Mouse (Mus musculus): Measurements from ENCODE around the gene Ranbp9. TPM values are rescaled to one million over a fixed set of nuclear protein-coding genes. Genes with fewer than 3 reads are reported as not detected.

Ranbp9 gene
- polyA plus RNA-seq, 1 experiment from 2014 or later = 11.9 TPM

DNA sequence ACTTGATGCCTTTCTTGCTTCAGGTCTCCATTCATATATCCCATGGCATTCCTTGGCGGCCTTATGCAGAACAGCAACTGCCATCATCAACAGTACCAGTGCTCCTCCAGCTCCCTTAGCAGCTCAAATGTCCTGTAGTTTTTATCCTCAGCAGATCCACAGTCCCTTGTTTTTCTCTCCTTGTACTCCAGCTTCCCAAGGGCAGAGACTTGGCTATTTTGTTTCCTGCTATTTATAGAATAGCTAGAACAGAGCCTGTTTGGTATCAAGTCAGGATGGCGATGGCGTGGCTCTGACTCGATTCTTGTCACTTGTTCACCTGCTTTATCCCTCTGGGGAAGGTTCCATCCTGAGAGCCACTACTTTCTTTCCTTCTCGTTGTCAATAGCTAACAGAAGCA, 40.9 kb upstream of the Ranbp9 start:
- WGBS = 87% methylated on average over 5 of the region's 5 CpGs
- Histone ChIP-seq H3K27me3 (ENCODE audit: insufficient read depth, low read length) (no peaks in the 10 kb centered on the region), H3K27ac (ENCODE audit: low read depth) (no peak overlapping the region), H3K9ac (no peak overlapping the region), H3K4me2 (no peak overlapping the region), H3K4me1 (ENCODE audit: insufficient read depth) (peaks cover 19% of the 10 kb centered on the region), H3K36me3 (ENCODE audit: insufficient read depth) (no peaks in the 10 kb centered on the region), H3K4me3 (ENCODE audit: low read depth, low read length) (no peak overlapping the region), H3K9me3 (ENCODE audit: low read depth, low read length) (no peaks in the 10 kb centered on the region)
- DNase-seq (no peak), ATAC-seq (ENCODE audit: insufficient read depth) (no peak)
- TF ChIP-seq CTCF (IDR thresholded peaks at IDR 0.05; ENCODE audit: low read depth) = no peak

DNA sequence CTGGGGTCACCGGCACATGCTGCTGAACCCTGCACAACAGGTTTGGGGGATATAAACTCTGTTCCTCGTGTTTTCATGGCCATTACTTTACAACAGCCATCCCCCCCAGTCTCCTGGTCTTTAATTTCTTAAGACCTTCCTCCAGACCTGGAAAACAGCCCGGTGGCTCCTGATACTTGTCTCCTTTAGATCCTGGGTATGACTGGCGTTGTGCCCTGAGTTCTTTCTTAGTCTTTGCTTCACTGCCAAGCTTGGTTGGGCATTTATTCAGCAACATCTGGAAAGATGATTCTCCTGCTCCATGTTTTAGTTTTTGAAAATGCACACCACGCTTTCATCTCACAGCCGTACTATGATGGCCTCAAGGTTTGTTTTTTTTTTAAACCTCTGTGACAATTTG, 38.2 kb upstream of the Ranbp9 start:
- no peaks in the 10 kb centered on the region for H3K36me3 ChIP-seq (ENCODE audit: insufficient read depth)
- DNase-seq = no peak
- 78% methylated on average over 6 of the region's 6 CpGs for WGBS
- no peak for TF ChIP-seq CTCF (IDR thresholded peaks at IDR 0.05; ENCODE audit: low read depth)
- no peaks in the 10 kb centered on the region for H3K9me3 ChIP-seq (ENCODE audit: low read depth, low read length)
- H3K4me3 ChIP-seq (ENCODE audit: low read depth, low read length) = no peak overlapping the region
- peaks cover 4% of the 10 kb centered on the region; the same call in 1 of the 2 replicates for H3K4me1 ChIP-seq (ENCODE audit: insufficient read depth)
- no peak overlapping the region for H3K4me2 ChIP-seq
- H3K27me3 ChIP-seq (ENCODE audit: insufficient read depth, low read length) = no peaks in the 10 kb centered on the region
- no peak overlapping the region for H3K9ac ChIP-seq
- no peak overlapping the region for H3K27ac ChIP-seq (ENCODE audit: low read depth)
- no peak for ATAC-seq (ENCODE audit: insufficient read depth)

DNA sequence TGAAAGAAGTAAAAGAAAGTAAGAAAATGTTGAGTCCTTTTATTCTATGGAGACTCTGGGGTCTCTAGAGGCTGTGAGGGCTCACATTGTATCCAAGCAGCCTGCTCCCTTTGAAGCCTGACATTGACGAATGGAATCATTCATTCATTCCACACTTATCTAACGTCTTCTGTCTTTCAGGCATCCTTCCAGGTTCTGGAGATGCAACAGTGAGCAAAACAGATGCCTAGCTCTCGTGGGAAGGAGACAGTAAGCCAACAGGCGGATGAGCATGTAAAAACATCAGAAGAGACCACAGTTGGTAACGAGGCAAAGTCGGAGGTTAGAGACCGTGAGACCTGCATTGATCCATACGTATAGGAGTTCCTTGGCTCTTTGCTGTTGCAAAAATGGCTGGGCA, 36.3 kb upstream of the Ranbp9 start:
- TF ChIP-seq CTCF (IDR thresholded peaks at IDR 0.05; ENCODE audit: low read depth) = no peak
- Histone ChIP-seq H3K27ac (ENCODE audit: low read depth) (no peak overlapping the region), H3K4me2 (no peak overlapping the region), H3K27me3 (ENCODE audit: insufficient read depth, low read length) (no peaks in the 10 kb centered on the region), H3K36me3 (ENCODE audit: insufficient read depth) (no peaks in the 10 kb centered on the region), H3K4me3 (ENCODE audit: low read depth, low read length) (no peak overlapping the region), H3K9ac (no peak overlapping the region), H3K4me1 (ENCODE audit: insufficient read depth) (no peaks in the 10 kb centered on the region), H3K9me3 (ENCODE audit: low read depth, low read length) (no peaks in the 10 kb centered on the region)
- WGBS = 53% methylated on average over 8 of the region's 8 CpGs
- DNase-seq = no peak
- no peak for ATAC-seq (ENCODE audit: insufficient read depth)

DNA sequence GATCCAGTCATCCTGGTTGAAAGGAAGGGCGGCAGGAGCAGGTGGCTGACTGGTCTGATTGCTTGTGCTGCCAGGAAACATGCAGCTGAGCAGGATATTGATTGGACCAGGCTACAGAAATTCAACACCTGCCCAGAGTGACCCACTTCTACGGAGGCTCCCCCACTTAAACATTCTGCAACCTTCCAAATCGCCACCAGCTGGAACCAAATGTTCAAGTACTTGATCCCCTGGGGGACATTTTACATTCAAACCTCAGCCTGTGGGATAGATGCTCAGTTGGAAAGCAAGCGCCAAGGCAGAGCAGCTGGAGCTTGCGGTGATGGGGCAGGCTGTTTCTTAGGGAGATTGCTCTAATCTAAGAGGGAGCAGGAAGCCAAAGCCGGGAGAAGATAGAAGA, 35.8 kb upstream of the Ranbp9 start:
- 52% methylated on average over 6 of the region's 6 CpGs for WGBS
- Histone ChIP-seq H3K27me3 (ENCODE audit: insufficient read depth, low read length) (no peaks in the 10 kb centered on the region), H3K9me3 (ENCODE audit: low read depth, low read length) (no peaks in the 10 kb centered on the region), H3K4me2 (no peak overlapping the region), H3K4me3 (ENCODE audit: low read depth, low read length) (no peak overlapping the region), H3K9ac (no peak overlapping the region), H3K4me1 (ENCODE audit: insufficient read depth) (no peaks in the 10 kb centered on the region), H3K27ac (ENCODE audit: low read depth) (no peak overlapping the region), H3K36me3 (ENCODE audit: insufficient read depth) (no peaks in the 10 kb centered on the region)
- no peak for ATAC-seq (ENCODE audit: insufficient read depth)
- TF ChIP-seq CTCF (IDR thresholded peaks at IDR 0.05; ENCODE audit: low read depth) = no peak
- no peak for DNase-seq

DNA sequence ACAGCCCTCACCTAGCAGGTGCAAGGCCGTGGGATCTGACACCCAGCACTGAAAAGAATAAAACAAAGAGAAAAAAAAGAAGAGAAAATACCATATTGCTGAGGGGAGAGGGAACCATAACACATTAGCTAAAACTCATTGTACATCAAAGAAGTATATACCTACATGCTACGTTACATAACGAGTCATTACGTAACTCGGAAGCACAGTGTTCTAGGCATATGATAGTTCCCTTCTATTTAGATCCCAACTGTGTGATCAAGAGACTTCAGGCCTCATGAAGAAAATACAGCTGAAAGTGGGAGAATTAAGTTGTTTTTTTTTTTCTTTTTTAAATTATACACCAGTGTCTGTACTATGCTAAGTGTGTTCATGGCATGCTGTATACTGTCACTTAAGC, 35.0 kb upstream of the Ranbp9 start:
- Histone ChIP-seq H3K4me2 (no peak overlapping the region), H3K4me1 (ENCODE audit: insufficient read depth) (no peaks in the 10 kb centered on the region), H3K27ac (ENCODE audit: low read depth) (no peak overlapping the region), H3K27me3 (ENCODE audit: insufficient read depth, low read length) (no peaks in the 10 kb centered on the region), H3K4me3 (ENCODE audit: low read depth, low read length) (no peak overlapping the region), H3K36me3 (ENCODE audit: insufficient read depth) (no peaks in the 10 kb centered on the region), H3K9me3 (ENCODE audit: low read depth, low read length) (no peaks in the 10 kb centered on the region), H3K9ac (no peak overlapping the region)
- no peak for TF ChIP-seq CTCF (IDR thresholded peaks at IDR 0.05; ENCODE audit: low read depth)
- DNase-seq (no peak), ATAC-seq (ENCODE audit: insufficient read depth) (no peak)
- 94% methylated on average over 5 of the region's 5 CpGs for WGBS

DNA sequence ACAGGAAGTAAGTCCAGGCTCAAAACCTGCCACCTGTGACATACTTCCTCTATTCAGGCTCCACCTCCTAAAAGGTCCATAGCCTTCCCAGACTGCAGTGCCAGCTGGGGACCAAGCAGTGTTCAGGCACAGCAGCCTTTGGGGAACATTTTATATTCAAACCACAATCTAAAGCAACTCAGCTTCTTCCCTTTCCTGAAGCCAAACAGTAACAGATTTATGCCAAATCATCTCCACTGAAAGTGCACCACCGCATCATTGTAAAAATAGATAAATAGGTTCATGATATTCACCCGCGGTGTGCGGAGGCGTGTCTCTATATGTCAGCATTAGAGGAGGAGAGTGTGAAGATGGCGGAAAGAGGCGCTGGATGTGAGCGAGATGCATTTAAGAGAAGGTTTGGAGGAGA, 33.9 kb upstream of the Ranbp9 start:
- no peak for TF ChIP-seq CTCF (IDR thresholded peaks at IDR 0.05; ENCODE audit: low read depth)
- Histone ChIP-seq H3K27me3 (ENCODE audit: insufficient read depth, low read length) (no peaks in the 10 kb centered on the region), H3K9ac (no peak overlapping the region), H3K27ac (ENCODE audit: low read depth) (no peak overlapping the region), H3K4me1 (ENCODE audit: insufficient read depth) (no peaks in the 10 kb centered on the region), H3K4me3 (ENCODE audit: low read depth, low read length) (no peak overlapping the region), H3K9me3 (ENCODE audit: low read depth, low read length) (no peaks in the 10 kb centered on the region), H3K4me2 (no peak overlapping the region), H3K36me3 (ENCODE audit: insufficient read depth) (no peaks in the 10 kb centered on the region)
- DNase-seq (no peak), ATAC-seq (ENCODE audit: insufficient read depth) (no peak)
- WGBS = 66% methylated on average over 8 of the region's 8 CpGs

DNA sequence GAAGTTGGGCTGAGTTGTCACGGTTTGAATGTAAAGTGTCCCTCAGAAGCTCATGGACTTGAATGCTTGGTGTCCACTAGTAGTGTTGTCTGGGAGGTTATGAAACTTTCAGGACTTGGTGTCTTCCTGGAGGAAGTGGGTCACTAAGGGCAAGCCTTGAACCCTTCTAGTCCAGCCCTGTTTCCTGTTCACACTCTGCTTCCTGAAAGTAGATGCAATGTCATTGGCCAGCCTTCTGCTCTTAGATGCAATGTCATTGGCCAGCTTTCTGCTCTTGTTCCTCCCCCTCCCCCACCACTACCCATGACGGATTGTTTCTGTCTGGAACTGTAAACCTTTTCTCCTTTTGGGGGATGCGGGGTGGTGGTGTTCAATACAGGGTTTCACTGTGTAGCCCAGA, 31.7 kb upstream of the Ranbp9 start:
- no peaks in the 10 kb centered on the region for H3K36me3 ChIP-seq (ENCODE audit: insufficient read depth)
- no peak for DNase-seq
- 72% methylated on average over 3 of the region's 3 CpGs for WGBS
- H3K4me3 ChIP-seq (ENCODE audit: low read depth, low read length) = no peak overlapping the region
- H3K4me2 ChIP-seq = no peak overlapping the region
- no peak overlapping the region for H3K9ac ChIP-seq
- no peak for TF ChIP-seq CTCF (IDR thresholded peaks at IDR 0.05; ENCODE audit: low read depth)
- no peak for ATAC-seq (ENCODE audit: insufficient read depth)
- H3K4me1 ChIP-seq (ENCODE audit: insufficient read depth) = no peaks in the 10 kb centered on the region
- H3K27ac ChIP-seq (ENCODE audit: low read depth) = no peak overlapping the region
- no peaks in the 10 kb centered on the region for H3K27me3 ChIP-seq (ENCODE audit: insufficient read depth, low read length)
- H3K9me3 ChIP-seq (ENCODE audit: low read depth, low read length) = no peaks in the 10 kb centered on the region

DNA sequence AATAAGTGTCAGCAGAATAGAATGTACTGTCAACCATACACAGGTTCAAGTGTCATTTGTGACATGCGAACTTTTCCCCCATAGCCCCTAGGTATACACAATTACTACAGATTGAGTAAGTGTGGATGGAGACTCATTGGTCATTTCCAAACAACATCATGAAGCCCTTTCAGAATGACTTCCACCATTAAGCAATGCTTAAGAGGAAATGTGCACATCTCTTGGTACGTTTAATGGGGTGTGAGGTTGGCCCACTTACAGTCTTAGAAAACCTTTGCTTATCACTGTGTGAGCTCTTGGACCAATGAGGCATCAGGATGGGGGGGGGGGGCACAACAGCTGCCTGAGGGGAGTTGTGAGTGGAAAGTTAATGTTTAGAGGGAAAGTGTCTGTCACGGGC, 24.7 kb upstream of the Ranbp9 start:
- WGBS = 69% methylated on average over 3 of the region's 3 CpGs
- H3K27ac ChIP-seq (ENCODE audit: low read depth) = no peak overlapping the region
- no peaks in the 10 kb centered on the region for H3K9me3 ChIP-seq (ENCODE audit: low read depth, low read length)
- no peak overlapping the region for H3K9ac ChIP-seq
- no peak for ATAC-seq (ENCODE audit: insufficient read depth)
- H3K4me2 ChIP-seq = no peak overlapping the region
- DNase-seq = no peak
- no peak overlapping the region for H3K4me3 ChIP-seq (ENCODE audit: low read depth, low read length)
- H3K27me3 ChIP-seq (ENCODE audit: insufficient read depth, low read length) = no peaks in the 10 kb centered on the region
- H3K36me3 ChIP-seq (ENCODE audit: insufficient read depth) = no peaks in the 10 kb centered on the region
- no peak for TF ChIP-seq CTCF (IDR thresholded peaks at IDR 0.05; ENCODE audit: low read depth)
- H3K4me1 ChIP-seq (ENCODE audit: insufficient read depth) = no peaks in the 10 kb centered on the region; the same call in 1 of the 2 replicates

Measured in lung, embryonic 14.5 days (tissue).